Mouse (Mus musculus): ENCODE data around the gene Lrrc75b.

Gene Lrrc75b

DNA sequence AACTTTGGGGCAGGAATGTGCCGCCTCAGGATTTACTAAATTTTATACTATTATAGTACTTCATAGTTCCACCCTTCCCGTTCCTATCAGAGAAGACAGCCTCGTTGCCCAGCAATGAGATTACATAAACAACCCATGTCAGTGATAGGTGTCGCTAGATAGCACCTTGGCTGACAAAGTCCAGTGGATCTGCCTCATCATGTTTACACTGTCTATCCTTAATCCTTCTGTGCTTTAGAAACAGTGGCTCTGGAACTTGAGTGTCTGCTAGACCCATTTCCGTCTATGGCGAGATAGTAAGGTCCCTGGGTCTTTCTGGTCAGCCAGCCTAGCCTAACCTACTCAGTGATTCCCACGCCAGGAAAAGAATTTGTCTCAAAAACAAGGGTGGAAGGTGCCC, 59.8 kb downstream of the Lrrc75b start:
- DNase-seq (ENCODE audit: low read depth), result no peak

Data from induced T-regulatory cell, adult 2 months (primary cell).